Mouse (Mus musculus): ENCODE data around the gene Ttc7b.

DNA sequence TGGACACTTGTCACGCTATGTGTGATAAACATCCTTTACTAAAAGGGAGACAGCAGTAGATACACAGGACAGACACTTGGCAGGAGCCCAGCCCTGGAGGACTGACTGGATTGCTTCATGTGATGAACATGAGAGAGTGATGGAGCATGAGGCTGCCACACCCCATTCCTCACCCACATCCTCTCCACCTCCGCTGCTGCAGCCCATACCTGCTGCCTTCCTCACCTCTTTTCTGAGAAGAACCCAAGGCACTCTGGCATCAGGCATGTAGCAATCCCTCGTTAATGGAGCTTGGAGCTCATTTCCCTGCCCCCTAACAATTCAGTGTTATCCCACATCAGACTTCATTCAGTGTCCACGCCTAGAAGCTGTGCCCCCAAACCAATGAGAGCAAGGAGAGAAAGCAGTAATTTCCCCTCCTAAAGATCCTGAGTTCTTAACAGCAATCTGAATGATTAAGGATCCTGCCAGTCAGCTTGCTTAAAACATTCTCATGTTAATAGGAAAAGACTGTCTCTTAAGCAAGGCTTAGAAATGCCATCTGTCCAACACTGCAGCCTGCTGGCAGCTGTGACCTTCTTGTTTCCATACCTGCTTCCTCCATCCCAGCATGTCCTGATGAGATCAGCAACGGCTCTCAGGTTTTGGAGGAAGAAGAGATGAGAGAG is 183.1 kb downstream of the Ttc7b start:
- peak; percentile 25; the same call in 1 of the 2 replicates for TF ChIP-seq RAD21 (IDR thresholded peaks at IDR 0.05; ENCODE audit: low read depth, low read length)
- TF ChIP-seq USF1 (IDR thresholded peaks at IDR 0.05; ENCODE audit: low read depth, low read length): no peak
- TF ChIP-seq POLR2A (IDR thresholded peaks at IDR 0.05; ENCODE audit: control insufficient read depth in 1 of 2, insufficient read depth in 1 of 2, low read depth in 1 of 2, low read length in 2 of 2, poor library complexity in 1 of 2): no peak
